Mouse (Mus musculus): ENCODE results near the gene Nav2. TPM values are rescaled to one million over a fixed set of nuclear protein-coding genes. Genes with fewer than 3 reads are reported as not detected.

The Nav2 gene
- polyA plus RNA-seq, 1 experiment = 46.2 TPM

DNA sequence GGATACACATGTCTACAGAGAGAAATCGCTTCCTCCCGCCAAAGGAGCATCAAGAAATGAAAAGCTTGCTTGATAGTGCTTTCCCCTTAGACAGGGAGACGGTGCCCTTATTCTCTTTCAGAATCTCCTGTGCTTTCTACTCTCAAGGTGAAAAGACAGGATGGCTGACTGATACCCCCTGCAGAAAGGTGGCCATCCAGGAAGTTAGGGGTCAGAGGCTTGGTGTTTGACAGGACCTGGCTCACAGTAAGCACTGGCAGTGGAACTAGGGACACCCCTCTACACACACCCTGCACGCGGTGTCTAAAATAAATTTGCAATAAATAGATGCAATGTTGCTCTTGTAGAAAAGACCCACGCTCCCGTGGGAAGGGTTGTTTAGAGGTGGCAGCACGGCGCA, 723.4 kb downstream of the Nav2 start:
- peaks cover 12% of the 10 kb centered on the region for H3K4me1 ChIP-seq (replicated peaks; ENCODE audit: control insufficient read depth, insufficient read depth, low read length)
- DNase-seq = no peak
- no peaks in the 10 kb centered on the region for H3K36me3 ChIP-seq (ENCODE audit: control insufficient read depth, insufficient read depth, low read length)
- no peak for TF ChIP-seq POLR2A (IDR thresholded peaks at IDR 0.05; ENCODE audit: control insufficient read depth, extremely low read depth, insufficient read depth, low read length, poor library complexity)
- TF ChIP-seq CTCF (IDR thresholded peaks at IDR 0.05; ENCODE audit: borderline replicate concordance, control insufficient read depth, extremely low read depth, insufficient read depth, low read length, poor library complexity) = no peak
- no peak overlapping the region for H3K27ac ChIP-seq (ENCODE audit: control insufficient read depth, insufficient read depth, low read length)
- H3K27me3 ChIP-seq (ENCODE audit: control insufficient read depth, insufficient read depth, low read length) = peaks cover 22% of the 10 kb centered on the region
- 33% methylated on average over 9 of the region's 9 CpGs for WGBS
- H3K4me3 ChIP-seq (ENCODE audit: control insufficient read depth, insufficient read depth, low read length) = no peak overlapping the region

GRCm38 (mm10) chr7:49632391-49632790, 723.9 kb downstream of the Nav2 start:
- Histone ChIP-seq H3K27ac (ENCODE audit: control insufficient read depth, insufficient read depth, low read length) (no peak overlapping the region), H3K36me3 (ENCODE audit: control insufficient read depth, insufficient read depth, low read length) (no peaks in the 10 kb centered on the region), H3K4me1 (replicated peaks; ENCODE audit: control insufficient read depth, insufficient read depth, low read length) (peaks cover 12% of the 10 kb centered on the region), H3K27me3 (ENCODE audit: control insufficient read depth, insufficient read depth, low read length) (peaks cover 22% of the 10 kb centered on the region), H3K4me3 (ENCODE audit: control insufficient read depth, insufficient read depth, low read length) (no peak overlapping the region)
- no peak for DNase-seq
- TF ChIP-seq CTCF (IDR thresholded peaks at IDR 0.05; ENCODE audit: borderline replicate concordance, control insufficient read depth, extremely low read depth, insufficient read depth, low read length, poor library complexity) = no peak
- TF ChIP-seq POLR2A (IDR thresholded peaks at IDR 0.05; ENCODE audit: control insufficient read depth, extremely low read depth, insufficient read depth, low read length, poor library complexity) = no peak
- WGBS = 12% methylated on average over 24 of the region's 24 CpGs

DNA sequence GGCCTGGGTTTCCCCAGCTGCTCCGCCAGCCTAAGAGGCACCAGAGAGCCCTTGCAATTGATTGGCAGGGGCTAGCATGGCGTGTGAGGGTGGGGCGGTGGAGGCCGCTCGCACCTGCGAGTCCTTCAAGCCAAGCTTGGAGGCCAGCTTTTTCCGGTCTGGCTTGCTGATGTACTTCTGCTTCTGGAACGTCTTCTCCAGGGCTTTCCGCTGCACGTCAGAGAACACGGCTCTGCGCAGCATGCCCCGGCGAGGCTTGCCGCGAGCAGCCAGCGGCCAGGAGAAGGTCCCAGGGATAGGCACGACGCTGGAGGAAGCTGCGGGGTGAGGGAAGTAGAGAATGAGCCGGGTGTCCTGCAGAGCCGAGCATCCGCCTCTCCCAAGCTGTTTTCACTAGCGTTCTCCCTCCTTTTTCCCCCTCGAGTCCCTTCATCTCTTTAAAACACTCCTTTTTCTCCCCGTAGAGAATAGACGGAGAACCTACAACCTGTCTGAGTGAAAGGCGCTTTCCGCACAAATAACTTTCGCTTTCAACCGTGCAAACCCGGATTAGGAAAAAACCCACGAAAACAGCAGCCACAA, 725.0 kb downstream of the Nav2 start:
- peaks cover 22% of the 10 kb centered on the region for H3K27me3 ChIP-seq (ENCODE audit: control insufficient read depth, insufficient read depth, low read length)
- H3K4me3 ChIP-seq (ENCODE audit: control insufficient read depth, insufficient read depth, low read length) = peak overlapping the region; percentile 42
- TF ChIP-seq POLR2A (IDR thresholded peaks at IDR 0.05; ENCODE audit: control insufficient read depth, extremely low read depth, insufficient read depth, low read length, poor library complexity) (no peak), CTCF (IDR thresholded peaks at IDR 0.05; ENCODE audit: borderline replicate concordance, control insufficient read depth, extremely low read depth, insufficient read depth, low read length, poor library complexity) (no peak)
- DNase-seq = peak; percentile 35
- no peaks in the 10 kb centered on the region for H3K36me3 ChIP-seq (ENCODE audit: control insufficient read depth, insufficient read depth, low read length)
- WGBS = under 1% methylated on average over 33 of the region's 33 CpGs
- H3K4me1 ChIP-seq (replicated peaks; ENCODE audit: control insufficient read depth, insufficient read depth, low read length) = peaks cover 12% of the 10 kb centered on the region
- H3K27ac ChIP-seq (ENCODE audit: control insufficient read depth, insufficient read depth, low read length) = no peak overlapping the region

DNA sequence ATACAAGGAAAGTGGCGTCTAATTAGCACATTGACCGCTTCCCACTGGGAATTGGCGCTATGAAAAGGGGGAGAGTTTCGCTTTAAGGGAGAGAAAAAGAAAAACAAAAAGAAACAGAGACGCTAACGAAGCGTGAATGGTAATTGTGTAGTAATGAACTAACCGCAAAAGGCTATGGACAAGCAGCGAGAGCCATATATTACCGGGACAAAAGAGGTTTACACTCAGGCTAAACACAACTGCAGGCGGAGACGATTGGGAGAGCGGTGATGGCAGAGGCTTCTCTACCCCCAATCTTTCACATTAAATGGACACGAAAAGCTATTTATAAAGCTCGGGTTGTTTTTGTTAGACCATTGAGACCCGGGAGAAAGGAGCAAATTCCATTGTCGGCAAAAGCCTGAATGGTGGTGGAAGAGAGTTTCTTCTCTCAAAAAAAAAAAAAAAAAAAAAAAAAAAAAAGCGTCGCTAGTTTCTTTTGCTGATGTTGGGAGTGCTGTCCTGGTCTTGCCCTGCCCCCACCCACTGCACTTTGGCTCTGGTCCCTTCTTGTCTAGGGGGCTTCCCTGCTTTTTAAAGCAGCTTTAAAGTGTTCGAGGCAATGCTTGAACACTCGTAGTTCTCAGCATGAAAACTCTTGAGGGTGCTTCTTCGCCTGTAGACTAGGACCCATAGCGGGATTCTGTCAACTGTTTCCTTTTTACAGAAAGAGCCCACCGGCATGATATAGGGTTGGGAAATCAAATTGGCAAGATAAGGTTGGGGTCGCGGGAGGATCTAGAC, 726.0 kb downstream of the Nav2 start:
- no peak overlapping the region for H3K27ac ChIP-seq (ENCODE audit: control insufficient read depth, insufficient read depth, low read length)
- TF ChIP-seq POLR2A (IDR thresholded peaks at IDR 0.05; ENCODE audit: control insufficient read depth, extremely low read depth, insufficient read depth, low read length, poor library complexity) (no peak), CTCF (IDR thresholded peaks at IDR 0.05; ENCODE audit: borderline replicate concordance, control insufficient read depth, extremely low read depth, insufficient read depth, low read length, poor library complexity) (no peak)
- H3K36me3 ChIP-seq (ENCODE audit: control insufficient read depth, insufficient read depth, low read length) = no peaks in the 10 kb centered on the region
- H3K27me3 ChIP-seq (ENCODE audit: control insufficient read depth, insufficient read depth, low read length) = peaks cover 28% of the 10 kb centered on the region
- no peak overlapping the region for H3K4me3 ChIP-seq (ENCODE audit: control insufficient read depth, insufficient read depth, low read length)
- 2% methylated on average over 26 of the region's 26 CpGs for WGBS
- no peak for DNase-seq
- H3K4me1 ChIP-seq (replicated peaks; ENCODE audit: control insufficient read depth, insufficient read depth, low read length) = peaks cover 12% of the 10 kb centered on the region

DNA sequence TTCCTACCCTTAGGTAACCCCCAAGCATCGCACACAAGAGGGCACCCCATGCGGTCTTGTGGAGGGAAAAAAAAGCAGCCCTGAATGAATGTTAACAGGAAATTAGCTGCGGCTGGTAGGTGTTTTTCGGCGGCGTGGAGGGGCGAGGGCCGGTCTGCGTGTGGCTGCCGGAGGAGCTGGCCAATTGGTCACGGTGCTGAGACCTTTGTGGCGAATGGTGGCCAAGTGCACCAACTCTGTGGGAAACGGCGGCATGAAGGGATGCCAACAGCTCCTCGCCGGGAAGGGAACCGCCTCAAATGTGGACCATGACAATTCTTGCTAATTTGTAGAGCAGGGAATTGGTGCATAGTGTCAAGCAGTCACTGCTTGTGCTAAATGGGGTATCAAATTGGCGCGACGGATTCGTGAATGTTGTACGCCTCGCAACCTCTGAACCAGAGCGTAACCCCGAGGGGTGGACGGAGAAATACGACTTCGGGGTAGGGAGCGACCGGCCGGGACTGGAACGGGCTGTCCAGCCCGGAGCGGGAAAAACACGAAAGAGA, 726.6 kb downstream of the Nav2 start:
- DNase-seq = no peak
- H3K4me1 ChIP-seq (replicated peaks; ENCODE audit: control insufficient read depth, insufficient read depth, low read length) = peaks cover 12% of the 10 kb centered on the region
- no peak overlapping the region for H3K27ac ChIP-seq (ENCODE audit: control insufficient read depth, insufficient read depth, low read length)
- 6% methylated on average over 35 of the region's 35 CpGs for WGBS
- no peak for TF ChIP-seq CTCF (IDR thresholded peaks at IDR 0.05; ENCODE audit: borderline replicate concordance, control insufficient read depth, extremely low read depth, insufficient read depth, low read length, poor library complexity)
- no peak for TF ChIP-seq POLR2A (IDR thresholded peaks at IDR 0.05; ENCODE audit: control insufficient read depth, extremely low read depth, insufficient read depth, low read length, poor library complexity)
- H3K27me3 ChIP-seq (ENCODE audit: control insufficient read depth, insufficient read depth, low read length) = peaks cover 28% of the 10 kb centered on the region
- no peaks in the 10 kb centered on the region for H3K36me3 ChIP-seq (ENCODE audit: control insufficient read depth, insufficient read depth, low read length)
- H3K4me3 ChIP-seq (ENCODE audit: control insufficient read depth, insufficient read depth, low read length) = no peak overlapping the region

GRCm38 (mm10) chr7:49635971-49636370, 727.5 kb downstream of the Nav2 start:
- Histone ChIP-seq H3K27ac (ENCODE audit: control insufficient read depth, insufficient read depth, low read length) (no peak overlapping the region), H3K27me3 (ENCODE audit: control insufficient read depth, insufficient read depth, low read length) (peaks cover 26% of the 10 kb centered on the region), H3K4me1 (replicated peaks; ENCODE audit: control insufficient read depth, insufficient read depth, low read length) (peaks cover 12% of the 10 kb centered on the region), H3K36me3 (ENCODE audit: control insufficient read depth, insufficient read depth, low read length) (no peaks in the 10 kb centered on the region), H3K4me3 (ENCODE audit: control insufficient read depth, insufficient read depth, low read length) (no peak overlapping the region)
- no peak for DNase-seq
- no peak for TF ChIP-seq CTCF (IDR thresholded peaks at IDR 0.05; ENCODE audit: borderline replicate concordance, control insufficient read depth, extremely low read depth, insufficient read depth, low read length, poor library complexity)
- TF ChIP-seq POLR2A (IDR thresholded peaks at IDR 0.05; ENCODE audit: control insufficient read depth, extremely low read depth, insufficient read depth, low read length, poor library complexity) = no peak
- 6% methylated on average over 22 of the region's 22 CpGs for WGBS
